Mouse (Mus musculus) hindbrain, embryonic 11.5 days (tissue): ENCODE results near the gene Oas1d. TPM values are rescaled to one million over a fixed set of nuclear protein-coding genes. Genes with fewer than 3 reads are reported as not detected.
"Not testable (repeated sequence)": the region's sequence is repeated elsewhere in the genome, so short reads cannot be mapped to it uniquely, and the experiment has no call there.

ENCODE experiments used
- ATAC-seq: fragments of 200-750 bp; cut with Nextera tagmentation; 2 replicates; pipeline ENCODE4 v1.8.0; 2017; ENCODE audit warnings: mild to moderate bottlenecking, moderate TSS enrichment, moderate library complexity; ENCODE audit not compliant: low FRiP score
- DNase-seq: peaks from one replicate; pipeline ENCODE4 v3.0.0-alpha.2; 2015; ENCODE audit warnings: low spot score
- H3K27ac ChIP-seq: fragments of 300-500 bp; sonication (generic); 2 replicates; pipeline ENCODE4 v1.5.1; 2014; ENCODE audit warnings: mild to moderate bottlenecking, low read depth, low read length
- H3K27me3 ChIP-seq: fragments of 300-500 bp; sonication (generic); 2 replicates; pipeline ENCODE4 v1.6.1; 2014; ENCODE audit warnings: mild to moderate bottlenecking, low read length, moderate library complexity, mixed read lengths; ENCODE audit not compliant: control insufficient read depth, insufficient read depth
- H3K36me3 ChIP-seq: fragments of 300-500 bp; sonication (generic); 2 replicates; pipeline ENCODE4 v1.6.1; 2014; ENCODE audit warnings: mild to moderate bottlenecking, low read length, moderate library complexity, mixed read lengths; ENCODE audit not compliant: control insufficient read depth, insufficient read depth
- H3K4me1 ChIP-seq: fragments of 300-500 bp; sonication (generic); replicated peaks from 2 replicates; pipeline ENCODE4 v1.6.1; 2014; ENCODE audit warnings: low read length, mixed read lengths; ENCODE audit not compliant: control insufficient read depth, insufficient read depth
- H3K4me2 ChIP-seq: fragments of 300-500 bp; sonication (generic); replicated peaks from 2 replicates; pipeline ENCODE4 v1.6.1; 2014; ENCODE audit warnings: mild to moderate bottlenecking, low read depth, low read length
- H3K4me3 ChIP-seq: fragments of 300-500 bp; sonication (generic); 2 replicates; pipeline ENCODE4 v1.5.1; 2014; ENCODE audit warnings: low read depth, low read length
- H3K9ac ChIP-seq: fragments of 300-500 bp; sonication (generic); 2 replicates; pipeline ENCODE4 v1.6.1; 2014; ENCODE audit warnings: low read depth, low read length
- H3K9me3 ChIP-seq: fragments of 300-500 bp; sonication (generic); 2 replicates; pipeline ENCODE4 v1.6.1; 2016; ENCODE audit warnings: low read length; ENCODE audit not compliant: control insufficient read depth
- WGBS: fragments of 180-500 bp; shearing (Covaris S2); extraction: QIAGEN DNeasy Blood & Tissue Kit; methylation state at CpG from one replicate; pipeline ENCODE4 v1.1.7; 2014; 5-methylcytosine and 5-hydroxymethylcytosine counted together
- polyA plus RNA-seq: library from polyadenylated mRNA; unstranded; fragments of >200 nt; fragmentation: Nextera tagmentation; extraction: Ambion mirVana; gene quantifications from 2 replicates; pipeline ENCODE4 v1.2.1, GENCODE M21; 2014

Gene Oas1d
- not detected in 2 replicates for polyA plus RNA-seq

DNA sequence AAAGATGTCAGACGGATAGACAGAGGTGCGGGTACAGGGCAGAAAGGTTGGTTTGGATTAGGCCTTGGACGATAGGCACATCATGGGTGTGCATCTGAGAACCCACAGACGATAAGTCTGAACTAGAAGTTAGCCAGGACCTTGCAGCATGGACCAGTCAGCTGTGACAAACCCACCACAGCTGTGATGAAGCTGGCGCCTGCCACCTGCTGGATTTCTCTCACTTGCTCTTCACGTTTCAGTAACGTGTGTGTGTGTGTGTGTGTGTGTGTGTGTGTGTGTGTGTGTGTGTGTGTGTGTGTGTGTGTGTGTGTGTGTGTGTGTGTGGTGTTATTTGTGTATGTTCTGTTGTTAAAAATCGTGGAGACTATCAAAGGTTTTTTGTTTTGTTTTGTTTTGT lies at the start of gene Oas1d:
Oas1d (plus strand) TSS at position 333 of the 400 bp plus-strand sequence.
- not testable (repeated sequence) for H3K9me3 ChIP-seq, H3K4me1 ChIP-seq, DNase-seq, H3K27ac ChIP-seq, H3K4me2 ChIP-seq, H3K4me3 ChIP-seq, H3K27me3 ChIP-seq, H3K9ac ChIP-seq, ATAC-seq, H3K36me3 ChIP-seq
- 48% methylated on average over 8 of the region's 8 CpGs for WGBS

GRCm38 (mm10) chr5:120865336-120865860 lies 48.9 kb upstream of the Oas1d start:
- H3K4me2 ChIP-seq = no peak overlapping the region
- H3K27ac ChIP-seq = no peak overlapping the region
- H3K27me3 ChIP-seq = no peaks in the 10 kb centered on the region
- DNase-seq (peak; percentile 46), ATAC-seq (no peak)
- H3K36me3 ChIP-seq = no peaks in the 10 kb centered on the region
- 74% methylated on average over 3 of the region's 3 CpGs for WGBS
- no peak overlapping the region for H3K9ac ChIP-seq
- H3K4me1 ChIP-seq = no peaks in the 10 kb centered on the region
- H3K4me3 ChIP-seq = no peak overlapping the region
- no peaks in the 10 kb centered on the region for H3K9me3 ChIP-seq

- Histone ChIP-seq H3K9me3 (no peaks in the 10 kb centered on the region), H3K27me3 (no peaks in the 10 kb centered on the region), H3K4me2 (no peak overlapping the region), H3K9ac (no peak overlapping the region), H3K4me1 (no peaks in the 10 kb centered on the region), H3K27ac (no peak overlapping the region), H3K36me3 (no peaks in the 10 kb centered on the region), H3K4me3 (no peak overlapping the region)
- WGBS = 83% methylated on average over 7 of the region's 7 CpGs
- DNase-seq (no peak), ATAC-seq (no peak)
Observed at GRCm38 (mm10) chr5:120869436-120870015, 44.8 kb upstream of the Oas1d start.

DNA sequence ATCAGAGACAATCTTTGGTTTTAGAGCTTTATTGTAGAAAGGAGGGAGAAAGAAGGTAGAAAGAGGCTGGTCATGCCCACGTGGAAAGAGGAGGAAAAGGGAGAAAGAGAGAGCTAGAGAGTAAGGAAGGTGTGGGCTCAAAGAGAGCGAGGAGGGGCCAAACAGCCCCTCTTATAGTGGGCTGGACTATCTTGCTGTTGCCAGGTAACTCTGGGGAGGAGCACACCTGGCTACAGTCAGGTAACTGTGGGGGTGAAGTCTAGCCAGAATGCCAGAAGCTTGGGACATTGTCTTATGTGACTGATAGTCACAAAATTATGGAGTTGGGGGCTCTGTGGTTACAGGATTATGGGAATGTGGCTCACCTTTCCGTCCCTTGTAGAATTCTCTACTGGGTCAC lies 44.3 kb upstream of the Oas1d start:
- Histone ChIP-seq H3K9ac (no peak overlapping the region), H3K4me3 (no peak overlapping the region), H3K4me1 (no peaks in the 10 kb centered on the region), H3K27ac (no peak overlapping the region), H3K27me3 (no peaks in the 10 kb centered on the region), H3K36me3 (no peaks in the 10 kb centered on the region), H3K4me2 (no peak overlapping the region), H3K9me3 (no peaks in the 10 kb centered on the region)
- DNase-seq (no peak), ATAC-seq (no peak)
- WGBS = 53% methylated on average over 3 of the region's 3 CpGs

DNA sequence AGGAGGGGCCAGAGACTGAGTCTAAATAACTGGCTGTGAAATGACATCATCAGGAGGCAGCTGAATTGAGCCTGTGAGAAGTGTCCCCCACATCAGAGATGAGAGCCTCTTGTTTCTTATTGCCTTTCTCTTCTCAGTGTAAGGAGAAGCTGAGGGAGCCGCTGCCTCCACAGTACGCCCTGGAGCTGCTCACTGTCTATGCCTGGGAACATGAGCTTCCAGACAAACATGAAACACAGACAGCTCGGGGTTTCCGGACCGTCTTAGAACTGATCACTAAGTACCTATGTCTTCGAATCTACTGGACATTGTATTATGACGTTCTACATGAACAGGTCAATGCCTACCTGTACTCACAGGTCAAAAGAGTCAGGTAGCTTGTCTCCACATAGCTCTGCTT lies 43.6 kb upstream of the Oas1d start:
- Histone ChIP-seq H3K9me3 (no peaks in the 10 kb centered on the region), H3K4me3 (no peak overlapping the region), H3K4me1 (no peaks in the 10 kb centered on the region), H3K27me3 (no peaks in the 10 kb centered on the region), H3K27ac (no peak overlapping the region), H3K4me2 (no peak overlapping the region), H3K36me3 (no peaks in the 10 kb centered on the region), H3K9ac (no peak overlapping the region)
- ATAC-seq (no peak), DNase-seq (no peak)
- 81% methylated on average over 7 of the region's 7 CpGs for WGBS

- no peak for DNase-seq
- Histone ChIP-seq H3K9ac (no peak overlapping the region), H3K4me3 (no peak overlapping the region), H3K4me2 (no peak overlapping the region), H3K27me3 (no peaks in the 10 kb centered on the region), H3K9me3 (no peaks in the 10 kb centered on the region), H3K4me1 (no peaks in the 10 kb centered on the region), H3K27ac (no peak overlapping the region), H3K36me3 (no peaks in the 10 kb centered on the region)
- ATAC-seq = no peak
- 56% methylated on average over 2 of the region's 2 CpGs for WGBS
Observed at GRCm38 (mm10) chr5:120871469-120871868, 42.9 kb upstream of the Oas1d start.

GRCm38 (mm10) chr5:120876839-120877238 lies 37.5 kb upstream of the Oas1d start:
- not testable (repeated sequence) for H3K9ac ChIP-seq, H3K36me3 ChIP-seq, ATAC-seq, H3K4me2 ChIP-seq, H3K4me3 ChIP-seq, H3K27ac ChIP-seq, H3K9me3 ChIP-seq, H3K4me1 ChIP-seq, H3K27me3 ChIP-seq, DNase-seq
- 74% methylated on average over 2 of the region's 3 CpGs for WGBS

DNA sequence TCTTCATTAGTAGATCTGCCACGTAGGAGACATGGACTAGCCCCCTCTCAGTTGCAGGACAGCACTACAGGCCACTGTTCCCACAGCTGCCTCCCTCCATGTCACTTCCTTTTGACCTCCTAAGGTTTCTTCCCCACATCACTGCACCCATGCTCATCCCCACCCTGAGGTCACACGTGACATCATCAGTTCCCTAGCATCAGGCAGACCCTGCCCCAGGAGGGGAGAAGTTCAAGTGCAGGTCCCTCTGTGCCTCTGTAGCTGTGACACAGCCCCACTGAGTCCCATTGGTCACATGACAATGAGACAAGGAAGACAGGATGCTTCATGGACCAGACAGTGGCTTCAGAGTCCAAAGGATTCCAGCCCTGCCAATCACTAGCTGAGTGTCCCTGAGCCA lies 36.9 kb upstream of the Oas1d start:
- WGBS = 77% methylated on average over 2 of the region's 2 CpGs
- not testable (repeated sequence) for H3K4me2 ChIP-seq, H3K27me3 ChIP-seq, H3K27ac ChIP-seq, H3K4me1 ChIP-seq, H3K9ac ChIP-seq, H3K36me3 ChIP-seq, ATAC-seq, H3K9me3 ChIP-seq, DNase-seq, H3K4me3 ChIP-seq

GRCm38 (mm10) chr5:120878803-120879202 lies 35.5 kb upstream of the Oas1d start:
- ATAC-seq, H3K27ac ChIP-seq, H3K4me2 ChIP-seq, H3K9me3 ChIP-seq, H3K9ac ChIP-seq, H3K4me1 ChIP-seq, H3K27me3 ChIP-seq, DNase-seq, H3K4me3 ChIP-seq, H3K36me3 ChIP-seq: not testable (repeated sequence)
- 65% methylated on average over 2 of the region's 2 CpGs for WGBS
